Mouse (Mus musculus) small intestine, adult 2 months (tissue): ENCODE data around the gene Rbbp7. TPM values are rescaled to one million over a fixed set of nuclear protein-coding genes. Genes with fewer than 3 reads are reported as not detected.
"Not testable (repeated sequence)": the region's sequence is repeated elsewhere in the genome, so short reads cannot be mapped to it uniquely, and the experiment has no call there.

ENCODE experiments used
- H3K27ac ChIP-seq: fragments of 200-500 bp; 2 replicates; pipeline ENCODE4 v1.5.1; 2012; ENCODE audit warnings: low read depth, low read length, control low read depth, inconsistent platforms; ENCODE audit not compliant: insufficient read depth
- H3K27me3 ChIP-seq: fragments of 200-500 bp; 2 replicates; pipeline ENCODE4 v1.6.1; 2012; ENCODE audit warnings: mild to moderate bottlenecking, moderate library complexity, low read length, inconsistent platforms; ENCODE audit not compliant: control insufficient read depth, insufficient read depth
- H3K36me3 ChIP-seq: fragments of 200-500 bp; 2 replicates; pipeline ENCODE4 v1.6.1; 2012; ENCODE audit warnings: mild to moderate bottlenecking, low read length, control low read depth, inconsistent platforms; ENCODE audit not compliant: control insufficient read depth, insufficient read depth
- H3K4me1 ChIP-seq: fragments of 200-500 bp; 2 replicates; pipeline ENCODE4 v1.6.1; 2012; ENCODE audit warnings: low read length, inconsistent platforms, mixed read lengths; ENCODE audit not compliant: control insufficient read depth, insufficient read depth, insufficient read length
- H3K4me3 ChIP-seq: fragments of 200-500 bp; 2 replicates; pipeline ENCODE4 v1.5.1; 2012; ENCODE audit warnings: low read depth, mild to moderate bottlenecking, control low read depth, inconsistent platforms, low read length, moderate library complexity
- CTCF ChIP-seq: fragments of 200-500 bp; IDR thresholded peaks from 2 replicates; pipeline ENCODE4 v1.5.1; 2012; ENCODE audit warnings: low read depth, mild to moderate bottlenecking, control low read depth, inconsistent platforms, low read length, moderate library complexity, mixed read lengths; ENCODE audit not compliant: insufficient replicate concordance, insufficient read length; ENCODE audit errors: extremely low read depth
- POLR2A ChIP-seq: fragments of 200-500 bp; IDR thresholded peaks from 2 replicates; pipeline ENCODE4 v1.6.1; 2012; ENCODE audit warnings: low read depth, mild to moderate bottlenecking, control low read depth, inconsistent platforms, low read length, moderate library complexity
- WGBS: fragments of 180-500 bp; shearing (Covaris S2); methylation state at CpG from one replicate; pipeline ENCODE4 v1.1.7; 2018; 5-methylcytosine and 5-hydroxymethylcytosine counted together
- polyA plus RNA-seq: library from polyadenylated mRNA; depleted of rRNA; stranded (reverse); fragments of >200 nt; gene quantifications from 2 replicates; pipeline ENCODE4 v1.2.3, GENCODE M21; 2012

Gene Rbbp7
- polyA plus RNA-seq, 1 experiment: 20.1 TPM

DNA sequence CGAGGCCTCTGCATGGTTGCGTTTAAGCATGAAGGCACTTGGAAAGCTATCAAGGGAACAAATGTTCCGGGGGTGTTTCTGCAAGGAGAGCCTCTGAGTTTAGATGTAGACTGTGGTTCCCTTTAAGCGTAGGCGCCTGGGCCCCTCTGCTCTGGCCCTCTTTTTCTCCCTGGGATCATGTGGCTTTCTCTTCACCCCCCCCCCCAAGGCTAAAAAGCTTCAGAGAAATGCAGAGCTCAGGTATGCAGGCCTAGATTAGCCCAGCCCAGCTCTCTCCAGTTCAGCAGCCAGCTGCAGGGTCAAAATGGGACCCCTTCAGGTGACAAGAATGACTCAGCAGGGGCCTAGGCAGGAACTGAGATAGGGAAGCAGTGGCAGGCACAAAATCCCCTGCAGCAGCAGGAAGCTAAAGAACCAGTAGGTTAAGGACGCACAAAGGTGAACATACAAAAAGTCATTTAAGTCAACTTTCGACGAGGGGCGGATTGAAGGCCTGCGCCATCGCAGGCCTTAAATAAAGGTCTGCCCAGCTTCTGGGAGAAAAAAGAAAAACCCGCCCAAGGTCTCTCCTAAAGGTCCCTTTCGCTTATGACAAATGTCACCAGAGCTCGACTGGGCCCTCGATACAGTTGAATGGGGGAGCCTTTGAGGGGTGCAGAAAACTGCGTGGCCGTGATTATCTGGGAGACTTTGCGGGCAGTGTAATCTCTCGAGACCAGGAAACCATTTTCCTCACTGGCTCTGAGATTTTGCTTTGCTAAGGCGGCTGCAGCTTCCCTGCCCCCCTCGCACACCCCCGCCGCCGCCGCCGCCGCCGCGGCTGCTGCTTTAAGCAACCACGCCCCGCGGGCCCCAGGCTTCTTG lies 719 bp upstream of the Rbbp7 start:
- H3K4me3 ChIP-seq: peak overlapping the region; percentile 71
- no peak for TF ChIP-seq POLR2A
- no peak for TF ChIP-seq CTCF
- no peaks in the 10 kb centered on the region for H3K27me3 ChIP-seq
- H3K4me1 ChIP-seq: peaks cover 5% of the 10 kb centered on the region; the same call in 1 of the 2 replicates
- H3K27ac ChIP-seq: peak overlapping the region; percentile 85
- no peaks in the 10 kb centered on the region for H3K36me3 ChIP-seq
- WGBS: 14% methylated on average over 32 of the region's 32 CpGs

DNA sequence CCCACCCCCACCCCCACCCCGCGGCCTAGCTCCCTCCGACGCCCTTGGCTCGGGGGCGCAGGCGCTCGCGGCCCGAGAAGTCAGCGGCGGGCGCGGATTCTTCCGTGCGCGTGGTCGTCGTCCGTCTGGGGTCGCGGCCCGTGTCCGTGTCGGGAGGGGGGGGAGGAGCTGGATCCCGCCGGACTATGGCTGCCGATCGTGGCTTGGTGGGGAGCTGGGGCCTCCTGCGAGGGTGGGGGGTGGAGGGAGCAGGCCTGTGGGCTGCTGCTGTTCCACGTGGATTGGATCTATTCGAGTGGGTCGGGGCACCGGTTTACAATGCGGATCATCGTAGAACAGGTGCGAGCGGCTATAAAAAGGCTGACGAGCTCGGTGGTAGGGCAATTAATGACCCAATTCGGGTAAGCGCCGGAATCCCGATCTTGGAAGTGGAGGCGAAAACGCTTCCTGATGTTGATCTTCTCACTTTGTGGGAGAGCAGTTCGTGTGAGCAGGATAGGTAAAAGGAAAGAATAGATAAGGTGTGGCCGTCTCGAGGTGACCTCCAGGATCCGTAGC lies 835 bp downstream of the Rbbp7 start:
- Histone ChIP-seq H3K27me3 (no peaks in the 10 kb centered on the region), H3K4me1 (peaks cover 5% of the 10 kb centered on the region; the same call in 1 of the 2 replicates), H3K4me3 (peak overlapping the region; percentile 99), H3K36me3 (no peaks in the 10 kb centered on the region), H3K27ac (peak overlapping the region; percentile 35; the same call in 1 of the 2 replicates)
- 18% methylated on average over 31 of the region's 50 CpGs for WGBS
- TF ChIP-seq CTCF (no peak), POLR2A (no peak)

DNA sequence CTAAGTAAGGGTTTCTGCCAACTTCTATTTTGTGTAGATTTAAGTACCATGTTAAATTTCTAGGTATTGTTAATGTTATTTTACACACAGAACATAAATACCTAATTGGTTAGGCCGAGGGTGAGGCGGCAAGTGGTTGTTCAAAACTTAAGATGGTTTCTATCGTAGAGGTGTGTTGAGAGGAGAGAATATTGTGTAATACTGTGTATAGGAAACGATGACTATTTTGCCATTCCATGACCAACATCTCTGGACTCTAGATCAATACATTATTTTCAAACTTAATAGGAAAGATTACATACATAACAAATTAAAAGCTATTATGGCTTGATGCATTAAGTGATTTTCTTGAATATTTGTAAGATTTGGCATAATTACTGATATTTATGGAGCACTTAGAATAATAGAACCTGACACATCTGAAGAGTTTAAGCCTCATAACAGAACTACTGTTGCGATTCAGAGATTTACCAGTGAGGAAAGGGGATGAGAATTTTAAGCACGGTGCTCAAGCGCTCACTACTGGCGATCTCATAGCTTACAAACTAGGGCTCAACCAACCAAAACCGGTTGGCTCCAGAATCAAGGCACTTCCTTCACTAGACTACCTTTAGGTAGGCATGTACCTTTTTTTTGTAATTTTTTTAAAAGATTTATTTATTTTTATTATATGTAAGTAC lies 1.7 kb downstream of the Rbbp7 start:
- peak overlapping the region; percentile 35; the same call in 1 of the 2 replicates for H3K27ac ChIP-seq
- H3K4me3 ChIP-seq: no peak overlapping the region
- TF ChIP-seq CTCF: no peak
- no peak for TF ChIP-seq POLR2A
- H3K4me1 ChIP-seq: peaks cover 5% of the 10 kb centered on the region; the same call in 1 of the 2 replicates
- WGBS: 18% methylated on average over 9 of the region's 9 CpGs
- H3K27me3 ChIP-seq: no peaks in the 10 kb centered on the region
- no peaks in the 10 kb centered on the region for H3K36me3 ChIP-seq

DNA sequence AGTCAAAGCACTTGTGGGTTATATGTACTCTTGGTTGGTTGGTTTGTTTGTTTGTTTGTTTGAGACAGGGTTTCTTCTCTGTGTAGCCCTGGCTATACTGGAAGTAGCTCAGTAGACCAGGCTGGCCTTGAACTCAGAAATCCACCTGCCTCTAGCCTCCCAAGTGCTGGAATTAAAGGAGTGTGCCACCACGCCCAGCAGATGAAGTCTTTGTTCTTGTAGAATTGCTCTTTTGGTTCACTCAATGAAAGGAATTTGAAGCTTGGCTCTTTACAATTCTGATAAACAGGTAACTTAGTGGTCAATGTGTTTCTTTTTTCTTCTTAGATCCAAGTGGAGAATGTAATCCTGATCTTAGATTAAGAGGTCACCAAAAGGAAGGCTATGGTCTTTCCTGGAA lies 10.5 kb downstream of the Rbbp7 start:
- Histone ChIP-seq H3K36me3 (peaks cover 22% of the 10 kb centered on the region), H3K27ac (no peak overlapping the region), H3K27me3 (no peaks in the 10 kb centered on the region), H3K4me1 (no peaks in the 10 kb centered on the region), H3K4me3 (no peak overlapping the region)
- TF ChIP-seq CTCF (no peak), POLR2A (no peak)
- WGBS: 68% methylated on average over 1 of the region's 1 CpGs

DNA sequence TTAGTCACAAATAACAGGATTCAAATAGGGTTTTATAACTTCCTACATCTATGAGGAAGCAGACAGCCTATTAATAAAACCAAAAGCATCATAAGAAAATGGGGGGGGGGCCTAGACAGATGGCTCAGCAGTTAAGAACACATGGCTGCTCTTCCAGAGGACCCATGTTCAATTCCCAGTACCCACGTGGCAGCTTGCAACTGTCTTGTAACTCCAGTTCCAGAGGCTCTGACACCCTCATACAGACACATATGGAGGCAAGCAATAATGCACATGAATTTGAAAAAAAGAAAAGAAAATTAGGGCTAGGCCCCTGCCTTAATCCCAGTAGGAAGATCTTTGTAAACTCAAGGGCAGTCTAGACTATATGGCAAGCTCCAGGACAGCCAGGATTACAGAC lies 28.2 kb downstream of the Rbbp7 start:
- TF ChIP-seq POLR2A: no peak
- TF ChIP-seq CTCF: no peak
- no peaks in the 10 kb centered on the region for H3K27me3 ChIP-seq
- 50% methylated on average over 1 of the region's 1 CpGs for WGBS
- no peak overlapping the region for H3K27ac ChIP-seq
- peaks cover 17% of the 10 kb centered on the region for H3K36me3 ChIP-seq
- H3K4me3 ChIP-seq: no peak overlapping the region
- H3K4me1 ChIP-seq: no peaks in the 10 kb centered on the region

DNA sequence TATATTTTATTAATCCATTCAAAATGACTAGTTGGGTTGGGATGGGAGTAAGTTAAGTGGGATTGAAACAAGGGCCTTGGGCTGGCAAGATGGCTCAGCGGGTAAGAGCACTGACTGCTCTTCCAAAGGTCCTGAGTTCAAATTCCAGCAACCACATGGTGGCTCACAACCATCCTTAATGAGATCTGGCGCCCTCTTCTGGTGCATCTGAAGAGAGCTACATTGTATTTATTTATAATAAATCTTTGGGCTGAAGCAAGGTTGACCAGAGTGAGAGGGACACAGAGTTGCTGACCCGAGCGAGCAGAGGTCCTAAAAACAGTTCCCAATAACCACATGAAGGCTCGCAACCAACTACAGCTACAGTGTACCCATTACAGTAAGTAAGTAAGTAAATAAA lies 31.2 kb downstream of the Rbbp7 start:
- H3K36me3 ChIP-seq, H3K27ac ChIP-seq, H3K27me3 ChIP-seq, H3K4me3 ChIP-seq, H3K4me1 ChIP-seq: not testable (repeated sequence)
- peak; percentile 37; the same call in 1 of the 2 replicates for TF ChIP-seq CTCF
- 86% methylated on average over 5 of the region's 5 CpGs for WGBS

DNA sequence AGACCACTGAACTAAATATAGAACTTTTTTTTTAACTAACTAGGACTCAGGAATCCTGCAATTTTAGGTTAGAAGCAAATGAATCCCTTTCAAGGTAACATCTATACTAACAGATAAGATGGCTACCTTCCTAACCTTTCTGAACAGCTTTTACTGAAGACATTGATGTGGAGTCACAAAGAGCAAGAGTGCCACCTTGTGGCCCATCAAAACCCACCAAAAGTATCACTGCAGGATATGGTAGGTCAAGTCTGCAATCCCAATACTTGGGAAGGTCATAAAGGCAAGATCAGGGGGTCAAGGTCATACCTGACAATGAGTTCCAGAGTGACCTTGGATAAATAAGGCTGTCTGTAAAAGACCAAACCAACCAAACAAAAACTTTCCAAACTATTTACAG lies 40.2 kb downstream of the Rbbp7 start:
- H3K4me1 ChIP-seq: no peaks in the 10 kb centered on the region
- H3K27ac ChIP-seq: no peak overlapping the region
- H3K36me3 ChIP-seq: peaks cover 5% of the 10 kb centered on the region
- no peak for TF ChIP-seq CTCF
- no peak for TF ChIP-seq POLR2A
- no peak overlapping the region for H3K4me3 ChIP-seq
- no peaks in the 10 kb centered on the region for H3K27me3 ChIP-seq
